Mouse (Mus musculus): ENCODE data around the gene Mapk1.

The Mapk1 gene

DNA sequence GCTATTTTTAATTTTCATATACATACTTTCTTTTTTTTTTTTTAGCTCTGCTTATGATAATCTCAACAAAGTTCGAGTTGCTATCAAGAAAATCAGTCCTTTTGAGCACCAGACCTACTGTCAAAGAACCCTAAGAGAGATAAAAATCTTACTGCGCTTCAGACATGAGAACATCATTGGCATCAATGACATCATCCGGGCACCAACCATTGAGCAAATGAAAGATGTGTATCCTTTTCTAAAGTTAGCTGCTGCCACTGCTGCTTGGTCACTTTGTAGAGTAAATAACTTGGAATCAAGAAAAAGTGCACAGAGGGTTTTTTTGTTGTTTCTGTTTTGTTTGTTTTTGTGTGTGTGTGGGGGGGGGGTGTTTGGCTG is 32.7 kb downstream of the Mapk1 start:
- no peak for DNase-seq (ENCODE audit: low spot score)

DNA sequence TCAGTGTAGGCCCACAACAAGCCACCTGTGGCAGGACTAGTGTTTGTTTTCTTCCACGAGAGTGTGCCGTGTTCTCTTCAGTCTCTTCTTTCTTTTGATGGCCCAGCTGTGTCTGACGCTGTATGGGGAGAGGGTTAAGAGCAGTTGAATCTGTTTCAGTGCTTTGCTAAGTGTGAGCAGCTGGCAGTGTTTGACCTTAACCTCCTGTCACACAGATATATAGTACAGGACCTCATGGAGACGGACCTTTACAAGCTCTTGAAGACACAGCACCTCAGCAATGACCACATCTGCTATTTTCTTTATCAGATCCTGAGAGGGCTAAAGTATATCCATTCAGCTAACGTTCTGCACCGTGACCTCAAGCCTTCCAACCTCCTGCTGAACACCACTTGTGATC is 34.9 kb downstream of the Mapk1 start:
- DNase-seq (ENCODE audit: low spot score) = no peak

DNA sequence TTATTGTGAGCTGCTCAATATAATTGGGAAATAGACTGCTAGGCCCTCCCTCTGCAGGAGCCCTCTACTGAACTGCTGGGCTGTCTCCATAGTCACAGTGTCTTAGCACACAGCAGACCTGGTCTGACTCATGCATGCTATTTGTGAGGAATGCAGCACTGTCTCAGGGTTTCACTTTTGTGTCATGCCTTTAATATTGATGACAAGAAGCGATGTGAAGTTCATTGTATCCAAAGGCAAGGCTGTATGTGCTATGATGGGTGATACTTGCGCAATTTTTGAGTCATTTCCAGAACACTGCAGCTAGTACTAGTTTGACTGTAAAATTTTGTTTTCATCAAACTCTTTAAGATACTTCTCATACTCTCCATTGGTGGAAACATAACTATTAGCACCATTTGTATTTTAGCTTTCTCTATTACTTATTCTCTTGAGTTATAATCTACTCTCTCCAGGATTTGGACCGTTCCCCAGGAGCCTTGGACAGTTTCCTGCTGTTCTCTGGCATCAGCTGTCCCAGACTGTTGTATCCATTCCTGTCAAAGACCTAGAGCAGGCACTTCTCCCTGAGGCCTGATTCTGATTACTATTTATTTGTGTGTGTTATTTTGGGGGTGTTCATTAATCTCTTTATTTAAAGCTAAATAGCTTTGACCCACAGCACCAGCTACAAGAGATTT is 41.4 kb downstream of the Mapk1 start:
- no peak for DNase-seq (ENCODE audit: low spot score)

DNA sequence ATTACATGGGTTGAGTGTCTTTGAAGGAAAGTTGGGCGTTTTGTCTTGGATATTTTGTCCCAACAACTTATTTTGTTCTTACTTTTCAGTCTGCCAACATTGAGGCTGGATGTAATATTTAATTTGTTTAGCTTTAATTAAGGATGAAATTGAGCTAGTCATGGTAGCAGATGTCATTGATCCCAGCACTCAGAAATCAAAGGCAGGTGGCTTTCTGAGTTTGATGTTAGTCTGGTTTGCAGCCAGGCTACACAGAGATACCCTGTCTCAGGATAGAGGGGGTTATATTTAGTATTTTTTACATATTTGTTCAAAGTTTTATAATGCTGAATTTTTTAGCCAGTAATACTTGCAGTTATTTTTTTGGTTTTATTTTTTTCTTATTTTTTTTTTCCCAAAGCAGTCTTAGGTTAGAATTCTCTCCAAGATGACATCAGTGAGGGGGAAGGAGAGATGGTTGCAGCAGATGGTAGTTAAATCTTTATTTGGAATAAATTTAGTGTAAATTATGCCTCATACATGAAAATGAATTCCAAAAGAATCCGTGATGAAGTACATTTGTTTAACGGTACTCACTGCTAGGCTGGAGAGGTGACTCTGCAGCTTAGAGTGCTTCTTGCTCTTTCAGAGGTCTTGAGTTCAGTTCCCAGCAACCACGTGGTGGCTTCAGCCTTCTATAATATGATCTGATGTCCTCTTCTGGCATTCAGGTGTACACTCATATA is 47.0 kb downstream of the Mapk1 start:
- peak; percentile 18 for DNase-seq (ENCODE audit: low spot score)

DNA sequence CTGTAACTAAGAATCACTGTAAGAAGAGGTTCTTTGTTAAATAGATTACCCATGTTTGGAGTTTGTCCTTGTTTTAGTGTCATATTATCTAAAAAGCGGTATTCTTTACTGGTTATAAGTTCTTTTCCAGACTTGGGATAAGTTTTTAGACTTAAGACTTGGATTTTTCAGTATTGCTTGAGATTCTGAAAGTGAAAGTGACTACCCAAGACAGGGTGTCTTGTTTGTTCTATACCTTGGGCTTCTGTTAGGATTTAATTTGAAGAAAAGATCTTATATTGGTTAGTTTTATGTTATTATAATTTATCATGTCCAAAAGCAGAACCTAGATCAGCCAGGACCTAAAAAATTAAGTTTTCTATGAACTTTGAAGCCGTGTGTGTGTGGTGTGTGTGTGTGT is 50.6 kb downstream of the Mapk1 start:
- no peak for DNase-seq (ENCODE audit: low spot score)

DNA sequence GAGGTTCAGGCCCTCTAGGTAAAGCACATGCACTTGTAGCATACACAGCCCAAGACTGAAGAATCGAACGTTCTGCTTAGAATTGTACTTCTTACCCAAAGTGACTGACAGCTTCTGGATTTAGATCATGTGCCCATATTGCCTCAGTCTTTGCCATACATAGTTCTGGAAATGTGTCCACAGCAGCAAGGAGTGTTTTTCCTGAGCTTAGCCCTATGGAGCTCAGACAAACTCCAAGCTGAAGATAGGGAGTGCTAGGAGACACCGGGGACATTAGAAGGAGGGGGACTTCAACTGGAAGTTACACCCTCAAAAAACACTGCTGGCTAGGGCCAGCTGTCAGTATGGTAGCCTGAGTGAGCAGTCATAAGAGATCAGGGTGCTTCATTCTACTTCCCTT is 57.5 kb downstream of the Mapk1 start:
- no peak for DNase-seq (ENCODE audit: low spot score)

DNA sequence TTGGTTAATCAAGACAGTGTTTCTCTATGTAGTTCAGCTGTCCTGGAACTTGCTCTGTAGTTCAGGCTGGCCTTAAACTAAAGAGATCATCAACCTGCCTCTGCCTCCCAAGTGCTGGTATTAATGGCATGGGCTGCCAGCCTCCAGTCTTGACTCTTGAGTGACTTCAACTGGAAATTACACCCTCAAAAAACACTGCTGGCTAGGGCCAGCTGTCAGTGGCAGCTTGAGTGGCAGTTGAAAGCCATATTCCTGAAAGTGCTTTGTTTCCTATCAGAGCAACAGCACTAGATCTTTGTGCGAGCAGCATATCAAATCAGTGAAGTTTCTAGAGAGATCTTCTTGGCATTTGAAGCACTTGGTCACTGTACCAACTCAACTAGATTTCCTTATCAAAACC is 58.2 kb downstream of the Mapk1 start:
- no peak for DNase-seq (ENCODE audit: low spot score)

DNA sequence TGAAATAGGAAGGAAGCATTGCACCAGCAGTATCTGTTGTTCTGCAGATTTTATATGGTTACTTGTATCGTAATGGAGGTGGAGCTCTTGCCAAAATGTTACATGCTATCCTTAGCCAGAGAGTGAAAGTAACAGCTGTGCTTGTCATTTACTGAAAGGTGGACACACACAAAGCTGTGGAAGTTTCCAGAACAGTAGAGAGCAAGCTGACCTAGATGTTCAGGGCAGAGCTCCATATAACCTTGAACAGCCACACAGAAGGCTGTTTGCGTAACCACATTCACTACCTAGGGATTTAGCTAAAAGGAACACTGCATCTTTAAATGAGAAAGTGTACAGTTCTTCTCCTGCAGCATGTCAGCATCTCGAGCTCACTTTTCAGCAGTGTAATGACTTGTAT is 61.1 kb downstream of the Mapk1 start:
- DNase-seq (ENCODE audit: low spot score) = no peak

DNA sequence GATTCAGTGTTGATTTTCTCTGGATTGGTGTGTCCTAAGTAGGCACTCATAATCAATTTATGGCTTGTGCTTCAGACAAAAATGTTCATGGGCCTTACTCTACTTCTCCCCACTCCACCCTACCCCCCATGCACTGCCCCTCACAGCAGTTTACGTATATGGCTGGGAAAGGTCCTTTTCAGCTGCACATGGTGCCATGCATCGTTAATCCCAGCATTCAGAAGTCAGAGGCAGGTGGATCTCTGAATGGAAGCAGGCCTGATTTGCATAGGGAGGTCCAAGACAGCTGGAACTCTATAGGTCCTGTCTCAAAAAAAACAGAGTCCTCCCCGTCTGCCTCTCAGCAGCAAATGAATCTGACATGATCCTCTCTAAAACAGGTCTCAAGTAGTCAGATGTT is 62.1 kb downstream of the Mapk1 start:
- DNase-seq (ENCODE audit: low spot score) = no peak

DNA sequence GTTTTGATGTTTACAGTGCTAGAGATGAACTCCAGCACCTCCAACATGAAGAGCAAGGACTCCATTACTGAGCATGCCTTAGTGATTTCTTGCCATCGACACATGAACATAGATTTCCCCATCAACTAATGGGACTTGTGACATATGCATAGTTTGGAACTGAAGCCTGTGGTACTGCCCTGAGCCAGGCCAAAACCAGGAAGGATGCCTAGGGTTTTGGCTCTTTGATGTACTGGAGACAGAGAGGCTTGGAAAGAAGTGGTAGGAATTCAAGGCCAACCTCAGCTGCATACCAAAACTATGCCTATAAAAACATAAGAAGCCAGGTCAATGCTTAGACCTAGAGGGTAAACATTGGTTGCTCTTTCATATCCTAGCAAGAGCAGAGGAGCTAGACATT is 66.7 kb downstream of the Mapk1 start:
- DNase-seq (ENCODE audit: low spot score) = no peak

DNA sequence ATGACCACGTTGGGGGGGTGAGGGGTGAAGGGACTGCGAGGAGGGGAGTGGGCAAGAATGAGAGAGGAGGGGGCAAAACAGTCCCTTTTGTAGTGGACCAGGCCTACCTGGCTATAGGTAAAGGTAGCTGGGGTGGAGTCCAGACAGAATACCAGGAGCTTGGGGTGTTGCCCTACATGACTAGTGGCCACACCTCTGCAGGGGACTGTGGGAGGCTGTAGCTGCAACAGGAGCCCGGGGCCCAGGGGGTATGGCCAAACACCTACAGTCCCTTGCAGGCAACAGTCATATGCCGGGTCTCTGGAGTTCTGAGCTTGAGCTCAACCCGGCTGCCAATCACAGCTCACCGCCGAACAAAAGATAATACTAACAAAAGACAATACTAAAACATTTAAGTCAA is 68.9 kb downstream of the Mapk1 start:
- DNase-seq (ENCODE audit: low spot score) = no peak

DNA sequence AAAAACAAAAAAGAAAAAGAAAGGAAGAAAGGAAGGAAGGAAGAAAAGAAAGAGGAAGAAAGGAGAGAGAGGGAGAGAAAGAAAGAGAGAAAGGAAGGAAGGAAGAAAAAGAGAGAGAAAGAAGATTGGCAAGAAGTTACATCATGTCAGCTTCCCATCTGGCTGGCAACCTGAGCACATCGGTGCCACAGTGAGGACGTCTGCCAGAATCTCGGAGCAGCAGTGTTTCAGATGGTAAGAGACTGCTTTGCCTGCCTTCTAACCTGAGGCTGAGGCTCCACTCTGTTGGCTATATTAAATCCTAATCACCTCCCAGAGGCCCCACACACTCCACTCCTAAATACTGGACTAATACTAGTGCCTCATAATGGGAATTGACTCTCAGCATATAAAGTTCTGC is 70.7 kb downstream of the Mapk1 start:
- DNase-seq (ENCODE audit: low spot score) = no peak

DNA sequence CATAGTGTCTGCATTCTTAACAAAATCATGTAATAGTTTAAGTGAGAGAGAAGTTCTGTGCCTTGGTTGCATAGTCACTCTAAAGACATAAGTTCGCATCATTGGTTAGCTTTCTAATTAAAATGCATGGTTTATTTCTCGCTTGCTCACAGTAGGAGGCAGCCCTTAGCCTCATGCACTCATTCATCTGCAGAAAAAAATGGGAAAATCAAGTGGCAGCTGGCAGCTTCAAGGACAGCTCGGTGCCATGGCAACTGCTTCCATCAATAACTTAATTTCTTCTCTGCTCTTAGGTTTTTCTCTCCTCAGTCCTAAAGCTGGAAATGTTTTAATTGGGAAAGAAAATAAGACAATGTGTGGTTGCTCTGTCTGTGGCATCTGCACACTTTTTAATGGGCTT is 72.4 kb downstream of the Mapk1 start:
- no peak for DNase-seq (ENCODE audit: low spot score)

DNA sequence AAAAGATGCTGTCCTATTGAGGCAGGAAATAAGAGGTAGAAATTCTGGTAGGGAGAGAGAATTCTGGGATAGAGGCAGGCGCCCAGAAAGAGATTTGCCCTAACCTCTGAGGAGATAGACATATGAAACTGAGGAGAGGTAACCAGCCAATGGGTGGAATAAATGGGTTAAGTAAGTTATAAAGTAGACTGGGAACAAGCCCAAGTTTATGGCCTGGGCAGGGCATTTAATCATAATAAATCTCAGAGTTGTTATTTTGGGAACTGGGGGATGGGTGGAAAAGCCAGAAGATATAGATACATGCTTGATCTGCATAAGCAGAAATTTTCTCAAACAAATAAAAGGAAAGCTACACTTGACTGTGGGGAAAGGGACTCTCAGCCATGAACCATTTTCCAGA is 79.2 kb downstream of the Mapk1 start:
- DNase-seq (ENCODE audit: low spot score) = no peak

DNA sequence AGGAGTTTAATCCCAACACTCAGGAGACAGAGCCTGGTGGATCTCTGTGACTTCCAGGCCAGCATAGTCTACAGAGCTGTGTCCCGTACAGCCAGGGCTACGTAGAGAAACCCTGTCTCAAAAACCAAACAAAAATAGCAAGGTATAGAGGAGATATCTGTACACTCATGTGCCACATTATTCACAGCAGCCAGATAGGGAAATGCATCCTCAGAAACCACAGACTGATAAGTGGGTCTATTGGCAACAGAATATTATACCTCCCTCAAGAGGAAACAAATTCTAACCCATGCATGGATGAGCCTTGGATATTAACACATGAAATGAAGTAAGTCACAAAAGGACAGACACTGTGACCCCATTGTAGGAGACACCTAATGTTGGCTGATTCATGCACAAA is 84.4 kb downstream of the Mapk1 start:
- no peak for DNase-seq (ENCODE audit: low spot score)

DNA sequence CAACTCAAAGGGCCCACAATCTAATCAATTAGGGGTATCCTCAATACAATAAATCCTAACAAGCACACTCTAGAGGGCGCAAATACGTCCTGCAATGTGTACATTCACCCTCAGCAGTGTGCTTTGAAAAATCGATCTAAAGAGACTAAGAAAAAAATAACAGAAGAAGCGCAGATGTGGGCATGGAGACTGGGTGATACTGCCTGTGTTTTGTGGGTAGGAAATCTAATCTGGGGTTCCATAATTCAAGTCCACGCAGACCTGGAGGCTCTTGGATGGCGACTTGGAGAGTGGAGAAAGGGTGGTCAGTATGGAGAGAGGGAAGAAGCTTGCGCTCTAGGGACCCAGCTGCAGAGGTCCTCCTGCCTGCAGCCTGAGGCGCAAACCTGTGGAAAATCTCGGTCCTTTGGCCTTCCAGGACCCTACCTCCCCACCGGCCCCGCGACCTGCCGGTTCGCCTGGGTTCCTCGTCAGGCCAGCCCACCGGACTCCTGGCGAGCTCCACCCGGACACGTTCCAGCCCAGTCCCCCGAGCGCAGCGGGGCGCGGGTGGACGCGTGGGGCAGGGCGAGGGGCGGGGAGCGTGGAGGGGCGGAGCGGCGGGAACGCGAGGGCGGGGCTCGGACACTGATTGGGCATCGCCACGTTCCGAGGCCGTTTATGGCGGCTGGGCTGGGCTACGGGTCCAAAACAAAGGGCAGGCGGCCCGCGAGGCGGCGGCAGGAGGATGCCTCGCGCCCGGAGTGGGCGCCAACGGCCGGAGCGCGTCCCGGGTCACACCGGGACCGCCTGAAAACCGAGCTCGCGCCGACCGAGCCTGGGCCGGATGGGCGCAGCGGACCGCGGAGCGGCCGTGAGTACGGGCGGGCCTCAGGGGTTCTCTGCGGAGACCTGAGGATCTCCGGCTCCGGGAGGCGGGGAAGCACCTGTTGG is 86.6 kb downstream of the Mapk1 start, which contains the start of gene Ypel1:
TSS of gene Ypel1 (plus strand) at position 186 of the 933 bp plus-strand sequence.
- peak; percentile 61 for DNase-seq (ENCODE audit: low spot score)

DNA sequence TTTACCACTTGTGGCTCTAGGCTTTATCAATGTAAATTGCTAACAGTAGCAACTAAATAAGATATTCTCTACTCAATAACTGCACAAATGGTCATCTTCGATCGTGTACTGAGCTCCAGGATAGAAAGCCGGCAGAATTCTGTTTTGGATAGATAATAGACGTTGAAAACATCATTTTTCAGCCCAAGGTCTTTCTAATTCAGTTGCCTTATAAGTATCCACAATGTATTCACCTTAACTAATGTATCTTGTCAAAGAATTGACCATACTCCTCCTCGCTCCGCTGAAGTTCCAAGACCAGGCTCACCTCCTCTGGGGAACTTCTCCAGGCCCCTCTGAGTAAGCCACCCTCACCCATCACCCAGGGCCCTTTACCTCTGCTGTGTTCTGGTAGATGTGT is 87.5 kb downstream of the Mapk1 start:
- DNase-seq (ENCODE audit: low spot score) = no peak

DNA sequence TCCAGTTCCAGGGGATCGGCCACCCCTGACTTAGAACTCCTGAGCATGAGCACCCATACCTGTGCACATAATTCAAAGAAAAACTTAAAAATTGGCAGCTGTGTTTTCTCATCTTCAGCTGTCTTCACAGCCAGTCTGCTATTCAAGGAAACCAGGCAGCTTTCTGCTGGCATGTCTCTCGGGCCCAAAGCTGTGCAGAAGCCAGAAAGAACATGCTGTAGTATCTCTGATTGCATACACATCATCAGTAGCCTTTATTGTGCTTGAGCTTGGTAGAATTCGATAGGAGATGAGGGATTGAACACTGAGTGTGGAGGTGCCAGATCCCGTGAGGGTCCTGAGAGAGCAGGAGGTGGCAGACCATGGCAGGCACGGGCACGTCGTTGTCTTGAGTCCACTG is 89.8 kb downstream of the Mapk1 start:
- DNase-seq (ENCODE audit: low spot score) = no peak

DNA sequence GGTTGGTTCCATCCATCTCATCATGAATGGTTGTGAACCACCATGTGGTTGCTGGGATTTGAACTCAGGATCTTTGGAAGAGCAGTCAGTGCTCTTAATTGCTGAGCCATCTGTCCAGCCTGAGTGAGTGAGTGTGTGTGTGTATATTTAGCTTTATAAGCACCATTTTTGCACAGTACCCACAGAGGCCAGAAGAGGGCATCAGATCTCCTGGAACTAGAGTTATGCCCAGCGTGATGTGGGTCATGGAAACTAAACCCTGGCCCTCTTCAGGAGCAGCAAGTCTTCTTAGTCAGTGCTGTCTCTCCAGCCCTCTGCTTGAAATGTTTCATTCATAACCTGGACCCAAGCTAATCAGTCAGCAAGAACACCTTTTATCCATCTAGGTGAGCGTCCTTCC is 93.1 kb downstream of the Mapk1 start:
- DNase-seq (ENCODE audit: low spot score) = no peak

DNA sequence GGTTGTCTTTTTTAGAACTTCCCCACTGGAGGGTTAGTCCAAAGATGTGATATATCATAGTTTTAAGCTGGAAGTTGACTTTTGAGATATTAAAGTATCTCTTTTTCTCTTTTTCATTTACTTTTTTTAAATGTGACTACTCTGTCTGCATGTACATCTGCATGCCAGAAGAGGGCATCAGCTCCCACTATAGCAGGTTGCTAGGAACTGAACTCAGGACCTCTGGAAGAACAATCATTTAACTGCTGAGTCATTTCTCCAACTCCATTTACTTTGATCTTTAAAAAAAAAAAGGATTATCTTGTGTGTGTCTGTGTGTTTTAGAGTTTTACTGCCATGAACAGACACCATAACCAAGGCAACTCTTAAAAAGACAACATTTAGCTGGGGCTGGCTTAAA is 93.7 kb downstream of the Mapk1 start:
- no peak for DNase-seq (ENCODE audit: low spot score)

DNA sequence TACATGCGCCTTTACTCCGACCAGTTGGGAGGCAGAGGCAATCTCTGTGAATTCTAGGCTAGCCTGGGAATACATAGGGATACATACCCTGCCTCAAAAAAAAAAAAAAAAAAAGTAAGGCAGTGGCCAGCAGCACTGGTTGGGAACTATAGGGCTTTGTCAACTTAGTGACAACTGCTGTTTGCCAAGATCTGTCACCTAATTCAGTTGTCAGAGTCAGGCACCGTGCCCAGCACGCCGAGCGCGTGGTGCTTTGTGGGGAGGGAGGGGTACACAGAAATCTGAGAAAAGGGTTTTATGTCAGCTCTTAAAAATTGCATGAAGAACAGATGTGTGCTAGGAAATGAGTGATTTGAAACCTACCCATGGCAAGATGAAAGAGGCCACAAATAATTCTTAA is 94.9 kb downstream of the Mapk1 start:
- no peak for DNase-seq (ENCODE audit: low spot score)

DNA sequence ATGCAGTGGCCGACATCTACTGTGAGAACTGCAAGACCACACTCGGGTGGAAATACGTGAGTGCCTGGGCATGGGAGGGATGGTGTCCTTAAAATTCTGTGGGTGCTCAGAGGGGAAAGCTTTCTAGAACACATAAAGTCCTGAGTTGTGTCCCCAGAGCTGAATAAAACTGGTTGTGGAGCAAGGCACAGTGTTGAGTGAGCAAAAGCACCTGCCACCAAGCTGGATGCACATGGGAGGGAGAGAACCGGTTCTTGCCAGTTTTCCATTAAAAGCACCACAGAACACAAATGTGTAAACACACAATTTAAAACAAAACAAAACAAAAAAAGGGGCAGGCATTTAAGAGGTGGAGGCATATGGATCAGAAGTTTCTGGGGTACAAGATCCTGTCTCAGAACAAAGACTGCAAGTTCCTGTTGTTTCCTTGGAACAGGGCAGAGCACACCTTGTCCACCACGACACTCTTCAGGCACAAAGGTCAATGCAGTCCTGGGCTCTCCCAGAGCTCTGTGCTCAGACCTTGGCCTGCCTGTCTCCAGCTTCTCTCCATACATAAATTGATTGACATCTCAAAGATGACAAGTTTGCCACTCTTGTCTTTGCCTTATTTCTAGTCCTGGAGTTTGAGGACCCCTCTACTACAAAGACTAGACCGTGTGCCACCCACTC is 99.1 kb downstream of the Mapk1 start:
- DNase-seq (ENCODE audit: low spot score) = no peak
